Mouse (Mus musculus): Measurements from ENCODE around the gene Strn4. TPM values are rescaled to one million over a fixed set of nuclear protein-coding genes. Genes with fewer than 3 reads are reported as not detected.

Strn4 gene
- polyA plus RNA-seq, 1 experiment from 2014 or later = 18.4 TPM

GRCm38 (mm10) chr7:16885905-16886304, 70.2 kb downstream of the Strn4 start:
- no peaks in the 10 kb centered on the region for H3K4me1 ChIP-seq (ENCODE audit: insufficient read depth)
- whole genome bisulfite sequencing (ENCODE audit: insufficient replicate concordance) = 41% methylated on average over 41 of the region's 59 CpGs
- ATAC-seq (no peak), DNase-seq (no peak)
- no peaks in the 10 kb centered on the region for H3K36me3 ChIP-seq (replicated peaks; ENCODE audit: insufficient read depth, low read length)
- H3K4me2 ChIP-seq (ENCODE audit: low read depth, low read length) = no peak overlapping the region
- H3K27me3 ChIP-seq (ENCODE audit: insufficient read depth, low read length) = peaks cover 43% of the 10 kb centered on the region
- no peak overlapping the region for H3K27ac ChIP-seq (ENCODE audit: low read depth)
- H3K4me3 ChIP-seq (ENCODE audit: low read depth, low read length) = no peak overlapping the region
- no peak for TF ChIP-seq CTCF (IDR thresholded peaks at IDR 0.05; ENCODE audit: low read depth)
- no peak overlapping the region for H3K9ac ChIP-seq (replicated peaks)
- peaks cover 11% of the 10 kb centered on the region for H3K9me3 ChIP-seq (ENCODE audit: low read length)

Other genes starting within 250 kb of the Strn4 start
- 2.4 and 2.7 TPM in 2 replicates for gene Arhgap35, start 200.9 kb upstream of the Strn4 start, polyA plus RNA-seq (2015; fragmentation: Nextera tagmentation; extraction: Ambion mirVana)
- not detected in 2 replicates for gene Ceacam15, start 140.2 kb upstream of the Strn4 start, polyA plus RNA-seq (2015; fragmentation: Nextera tagmentation; extraction: Ambion mirVana)
- not detected in 2 replicates for gene Ceacam9, start 94.0 kb upstream of the Strn4 start, polyA plus RNA-seq (2015; fragmentation: Nextera tagmentation; extraction: Ambion mirVana)
- 151 and 153 TPM in 2 replicates for gene Ap2s1, start 77.5 kb upstream of the Strn4 start, polyA plus RNA-seq (2015; fragmentation: Nextera tagmentation; extraction: Ambion mirVana)
- gene Slc1a5, start 34.5 kb upstream of the Strn4 start, polyA plus RNA-seq (2015; fragmentation: Nextera tagmentation; extraction: Ambion mirVana) = 43.9 and 44.8 TPM in 2 replicates
- 7.4 and 8.7 TPM in 2 replicates for gene Fkrp, start 843 bp downstream of the Strn4 start, polyA plus RNA-seq (2015; fragmentation: Nextera tagmentation; extraction: Ambion mirVana)
- gene Prkd2, start 27.0 kb downstream of the Strn4 start, polyA plus RNA-seq (2015; fragmentation: Nextera tagmentation; extraction: Ambion mirVana) = 4.3 and 5.0 TPM in 2 replicates
- gene Dact3, start 59.4 kb downstream of the Strn4 start, polyA plus RNA-seq (2015; fragmentation: Nextera tagmentation; extraction: Ambion mirVana) = 0.09 TPM in 2 replicates
- 0.15 and 0.20 TPM in 2 replicates for gene Gng8, start 75.9 kb downstream of the Strn4 start, polyA plus RNA-seq (2015; fragmentation: Nextera tagmentation; extraction: Ambion mirVana)
- 1.1 and 1.7 TPM in 2 replicates for gene Ptgir, start 90.6 kb downstream of the Strn4 start, polyA plus RNA-seq (2015; fragmentation: Nextera tagmentation; extraction: Ambion mirVana)
- 58.8 and 60.3 TPM in 2 replicates for gene Calm3, start 108.2 kb downstream of the Strn4 start, polyA plus RNA-seq (2015; fragmentation: Nextera tagmentation; extraction: Ambion mirVana)
- 0.06 and 0.09 TPM in 2 replicates for gene Pnmal2, start 128.8 kb downstream of the Strn4 start, polyA plus RNA-seq (2015; fragmentation: Nextera tagmentation; extraction: Ambion mirVana)
- 0.02 and 0.04 TPM in 2 replicates for gene Pnmal1, start 143.8 kb downstream of the Strn4 start, polyA plus RNA-seq (2015; fragmentation: Nextera tagmentation; extraction: Ambion mirVana)
- gene Gm42372, start 167.2 kb downstream of the Strn4 start, polyA plus RNA-seq (2015; fragmentation: Nextera tagmentation; extraction: Ambion mirVana) = not detected in 2 replicates
- gene Ccdc8, start 176.8 kb downstream of the Strn4 start, polyA plus RNA-seq (2015; fragmentation: Nextera tagmentation; extraction: Ambion mirVana) = 1.1 and 1.3 TPM in 2 replicates
- 26.9 and 32.1 TPM in 2 replicates for gene Ppp5c, start 212.0 kb downstream of the Strn4 start, polyA plus RNA-seq (2015; fragmentation: Nextera tagmentation; extraction: Ambion mirVana)
- gene Hif3a, start 246.5 kb downstream of the Strn4 start, polyA plus RNA-seq (2015; fragmentation: Nextera tagmentation; extraction: Ambion mirVana) = 2.6 and 3.9 TPM in 2 replicates

Data from liver, postnatal 0 days (tissue).